Comparison of ENCODE assay signal across 23 mouse cellular contexts in the genomic region with DNA sequence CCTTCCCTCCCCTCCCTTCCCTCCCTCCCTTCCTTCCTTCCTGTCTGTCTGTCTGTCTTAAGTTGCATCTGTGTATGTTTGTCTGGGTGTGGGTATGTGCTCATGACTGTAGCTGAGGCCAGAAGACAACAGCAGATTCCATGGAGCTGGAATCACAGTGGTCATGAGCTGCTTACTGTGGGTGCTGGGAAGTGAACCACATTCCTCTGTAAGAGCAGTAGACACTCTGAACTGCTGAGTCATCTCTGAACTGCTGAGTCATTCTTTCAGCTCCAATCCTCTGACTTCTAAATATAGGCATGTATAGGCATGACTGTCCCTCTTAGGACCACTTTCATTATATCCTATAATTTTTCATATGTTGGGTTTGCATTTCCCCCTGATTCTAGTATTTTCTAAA. TPM values are rescaled to one million over a fixed set of nuclear protein-coding genes. Genes with fewer than 3 reads are reported as not detected.
DNase-seq lines count a peak whose midpoint lies in the region; ATAC-seq and TF ChIP-seq lines count a peak whose summit lies in the region.
"Had no signal": no experiment of that assay in that cellular context is flagged by ENCODE, and none has a peak within 500 bp of the region (broad histone marks: within the 10 kb centered on the region; RNA-seq: fewer than 3 reads in every experiment).

No protein-coding gene starts in this region.

- H3K9me3 ChIP-seq in heart, postnatal 0 days (replicated peaks; ENCODE audit: control insufficient read depth, low read length) = peaks cover 7% of the 10 kb centered on the region
- no peaks in the 10 kb centered on the region for H3K9me3 ChIP-seq in midbrain, embryonic 11.5 days (ENCODE audit: control insufficient read depth, low read length)
- H3K9me3 ChIP-seq in forebrain, embryonic 10.5 days = peaks cover 13% of the 10 kb centered on the region; the same call in 1 of the 2 replicates
- H3K9me3 ChIP-seq: intestine, embryonic 15.5 days had no signal

- in situ Hi-C loops in Patski (cut with MboI; ENCODE audit: low pct_unique_long_range_greater_than_20kb) = no loop called here

- H3K27ac ChIP-seq in heart, postnatal 0 days (ENCODE audit: low read depth) = no peak overlapping the region
- H3K27ac ChIP-seq in embryonic fibroblast, embryonic 13.5 days (ENCODE audit: insufficient read depth, low read length) = peak overlapping the region; percentile 82
- H3K27ac ChIP-seq in midbrain, embryonic 11.5 days (ENCODE audit: low read depth, low read length) = no peak overlapping the region
- no peak overlapping the region for H3K27ac ChIP-seq in forebrain, embryonic 10.5 days
- H3K27ac ChIP-seq: embryonic facial prominence, embryonic 13.5 days; heart, adult 2 months; hindbrain, embryonic 14.5 days; intestine, embryonic 15.5 days; kidney, postnatal 0 days; limb, embryonic 12.5 days; macrophage had no signal

- no peak overlapping the region for H3K4me3 ChIP-seq in heart, postnatal 0 days (ENCODE audit: low read depth, low read length)
- H3K4me3 ChIP-seq in C2C12 (ENCODE audit: insufficient read depth, poor library complexity, severe bottlenecking) = no peak overlapping the region
- no peak overlapping the region for H3K4me3 ChIP-seq in embryonic fibroblast, embryonic 13.5 days (ENCODE audit: insufficient read depth, low read length)
- H3K4me3 ChIP-seq in midbrain, embryonic 11.5 days (ENCODE audit: low read depth, low read length) = no peak overlapping the region
- no peak overlapping the region for H3K4me3 ChIP-seq in forebrain, embryonic 10.5 days
- H3K4me3 ChIP-seq: embryonic facial prominence, embryonic 13.5 days; heart, adult 2 months; intestine, embryonic 15.5 days; limb, embryonic 12.5 days had no signal

- intact Hi-C loops in heart, postnatal 36 days (cut with DNase I) = no loop called here

- no peak overlapping the region for H3K9ac ChIP-seq in heart, postnatal 0 days (replicated peaks; ENCODE audit: low read depth, low read length)
- no peak overlapping the region for H3K9ac ChIP-seq in midbrain, embryonic 11.5 days (ENCODE audit: low read length)
- H3K9ac ChIP-seq: embryonic facial prominence, embryonic 13.5 days; hindbrain, embryonic 14.5 days; intestine, embryonic 15.5 days; limb, embryonic 12.5 days had no signal

- no peak for TF ChIP-seq CTCF in heart, postnatal 0 days (IDR thresholded peaks at IDR 0.05; ENCODE audit: low read depth)
- TF ChIP-seq CTCF in C2C12 (IDR thresholded peaks at IDR 0.05; ENCODE audit: control insufficient read depth, insufficient read depth, insufficient read length) (no peak), Patski (IDR thresholded peaks at IDR 0.05) (no peak)
- no peak for TF ChIP-seq CTCF in embryonic fibroblast, embryonic 13.5 days (IDR thresholded peaks at IDR 0.05; ENCODE audit: borderline replicate concordance, insufficient read depth, low read length)

- H3K27me3 ChIP-seq in heart, postnatal 0 days (ENCODE audit: control insufficient read depth, insufficient read depth, low read length) = no peaks in the 10 kb centered on the region
- H3K27me3 ChIP-seq in C2C12 (ENCODE audit: control insufficient read depth, insufficient read depth, insufficient read length) (no peaks in the 10 kb centered on the region), Patski (no peaks in the 10 kb centered on the region)
- H3K27me3 ChIP-seq in midbrain, embryonic 11.5 days (ENCODE audit: control insufficient read depth, insufficient read depth, low read length) = no peaks in the 10 kb centered on the region
- no peaks in the 10 kb centered on the region for H3K27me3 ChIP-seq in forebrain, embryonic 10.5 days (ENCODE audit: poor library complexity, severe bottlenecking)
- H3K27me3 ChIP-seq: embryonic facial prominence, embryonic 13.5 days; intestine, embryonic 15.5 days; limb, embryonic 12.5 days had no signal

- DNase-seq in heart, postnatal 0 days (ENCODE audit: low spot score) = peak; percentile 13
- DNase-seq in heart, postnatal 36 days = no peak
- peak; percentile 35 for DNase-seq in Patski (ENCODE audit: low read depth, low spot score)
- DNase-seq in natural killer cell, adult 2 months (ENCODE audit: low spot score in 2 of 2) = no peak
- DNase-seq in midbrain, embryonic 11.5 days (ENCODE audit: low spot score, missing footprints) = no peak
- DNase-seq in forebrain, embryonic 10.5 days (ENCODE audit: extremely low spot score, low spot score) = no peak
- DNase-seq: adrenal gland, adult 2 months; cerebellum, adult 2 months; gastrocnemius, postnatal 10 days; heart, adult 2 months; heart, postnatal 10 days; lung, adult 2 months; thymus, postnatal 36 days had no signal

- no peaks in the 10 kb centered on the region for H3K4me1 ChIP-seq in heart, postnatal 0 days (ENCODE audit: control insufficient read depth, insufficient read depth)
- no peaks in the 10 kb centered on the region for H3K4me1 ChIP-seq in embryonic fibroblast, embryonic 13.5 days (ENCODE audit: control insufficient read depth, insufficient read depth, low read length)
- H3K4me1 ChIP-seq in midbrain, embryonic 11.5 days (ENCODE audit: control insufficient read depth, insufficient read depth, low read length) = no peaks in the 10 kb centered on the region
- no peaks in the 10 kb centered on the region for H3K4me1 ChIP-seq in forebrain, embryonic 10.5 days
- H3K4me1 ChIP-seq: intestine, embryonic 15.5 days had no signal

- no peak for ATAC-seq in heart, postnatal 0 days (ENCODE audit: insufficient read depth, low read depth)
- peak; percentile 47 for ATAC-seq in Patski
- no peak for ATAC-seq in midbrain, embryonic 11.5 days (ENCODE audit: low FRiP score)
- ATAC-seq: intestine, embryonic 15.5 days; midbrain, embryonic 16.5 days had no signal

- CTCF ChIA-PET in Patski (lab: Charles Lee) = interaction anchor here (0.7 kb wide), 1 partner anchor 27 kb away, joined by 3 read pairs; no protein-coding TSS in a partner anchor

- H3K79me2 ChIP-seq in C2C12 (ENCODE audit: control insufficient read depth, insufficient read depth) = no peaks in the 10 kb centered on the region

- no peak for TF ChIP-seq EP300 in heart, postnatal 0 days (IDR thresholded peaks at IDR 0.05; ENCODE audit: low read depth)

- H3K4me2 ChIP-seq in heart, postnatal 0 days (ENCODE audit: low read depth, low read length) = no peak overlapping the region
- no peak overlapping the region for H3K4me2 ChIP-seq in midbrain, embryonic 11.5 days
- H3K4me2 ChIP-seq: embryonic facial prominence, embryonic 13.5 days; hindbrain, embryonic 14.5 days; intestine, embryonic 15.5 days; limb, embryonic 12.5 days had no signal

- POLR2A ChIA-PET in Patski (lab: Charles Lee) = no interaction called here

- no peaks in the 10 kb centered on the region for H3K79me3 ChIP-seq in C2C12 (ENCODE audit: low read depth)

- no peak for TF ChIP-seq POLR2A in embryonic fibroblast, embryonic 13.5 days (IDR thresholded peaks at IDR 0.05; ENCODE audit: low read depth, low read length)

- H3ac ChIP-seq in C2C12 (ENCODE audit: control insufficient read depth, insufficient read length, low read depth) = no peak overlapping the region

- H3K36me3 ChIP-seq in heart, postnatal 0 days (replicated peaks; ENCODE audit: control insufficient read depth, insufficient read depth, low read length) = no peaks in the 10 kb centered on the region
- no peaks in the 10 kb centered on the region for H3K36me3 ChIP-seq in C2C12 (ENCODE audit: control insufficient read depth, insufficient read depth)
- H3K36me3 ChIP-seq in midbrain, embryonic 11.5 days (ENCODE audit: control insufficient read depth, insufficient read depth, low read length) = no peaks in the 10 kb centered on the region
- no peaks in the 10 kb centered on the region for H3K36me3 ChIP-seq in forebrain, embryonic 10.5 days (replicated peaks)
- H3K36me3 ChIP-seq: embryonic facial prominence, embryonic 13.5 days; intestine, embryonic 15.5 days; limb, embryonic 12.5 days had no signal

TF ChIP-seq in C2C12, 6 proteins besides CTCF, POLR2A, EP300 and RAD21:
- TF ChIP-seq MYOG (IDR thresholded peaks at IDR 0.05; ENCODE audit: control insufficient read depth, extremely low read depth, insufficient read length) = no peak
- no peak for TF ChIP-seq USF1 (IDR thresholded peaks at IDR 0.05; ENCODE audit: low read depth)
- TF ChIP-seq FOSL1 (IDR thresholded peaks at IDR 0.05; ENCODE audit: insufficient read depth, low read length, poor library complexity, severe bottlenecking) = peak; percentile 46
- no peak for TF ChIP-seq CEBPB (IDR thresholded peaks at IDR 0.05; ENCODE audit: low read depth)
- peak; percentile 19 for TF ChIP-seq MYOD1 (IDR thresholded peaks at IDR 0.05; ENCODE audit: control insufficient read depth, insufficient read length, low read depth)

RNA-seq across cellular contexts. Expression of a gene that starts 41.7 kb away (rescaled TPM):
- total RNA-seq in heart, postnatal 0 days (2014; rRNA removed; ENCODE audit: low replicate concordance) = 0.92 and 0.97 TPM in 2 replicates
- 1.1 and 1.4 TPM in 2 replicates for polyA plus RNA-seq in heart, postnatal 0 days (2015; fragmentation: Nextera tagmentation; extraction: Ambion mirVana)
- total RNA-seq in heart, postnatal 36 days (2021) = under 1 TPM; 0.62 to 0.67 TPM
- 0.15 TPM for polyA plus RNA-seq in C2C12 (2012; fragmentation: generic; extraction: Trizol)
- not detected for polyA plus RNA-seq in Patski (2021)
- polyA plus RNA-seq in embryonic fibroblast, embryonic 13.5 days (2011; ENCODE audit: insufficient read length, low read depth, missing spikeins) = 2.8 and 3.6 TPM in 2 replicates
- 23.0 and 25.0 TPM in 2 replicates for polyA plus RNA-seq in midbrain, embryonic 11.5 days (2014; fragmentation: Nextera tagmentation; extraction: Ambion mirVana)
- polyA plus RNA-seq in forebrain, embryonic 10.5 days (2016; fragmentation: Nextera tagmentation; extraction: Ambion mirVana) = 17.3 and 19.7 TPM in 2 replicates
- total RNA-seq: common myeloid progenitor, adult 5-6 weeks had no signal
- polyA plus RNA-seq: lung, adult 2 months; macrophage had no signal

Comparison
In these comparisons a context has a peak if more than half of its experiments do, and no peak if none do; other contexts are left out.
1. DNase-seq: peak in heart, postnatal 0 days (single experiment) and Patski (single experiment); none in heart, postnatal 36 days (0 of 2), natural killer cell, adult 2 months (0 of 2), midbrain, embryonic 11.5 days (single experiment) and forebrain, embryonic 10.5 days (single experiment).